Mouse (Mus musculus) gastrocnemius, adult 18-20 months (tissue): Measurements from ENCODE around the gene Atp6v0e. TPM values are rescaled to one million over a fixed set of nuclear protein-coding genes. Genes with fewer than 3 reads are reported as not detected.
A peak's percentile ranks its signal among the peaks of the same experiment; 100 is the strongest.

Experiments used
- DNase-seq: peaks from one replicate; pipeline ENCODE4 v3.0.0; 2021; ENCODE audit warnings: low spot score
- total RNA-seq, 2 experiments: library from RNA; stranded (reverse); gene quantifications; 2 replicates each; pipeline ENCODE4 v1.2.3; 2021

Gene Atp6v0e
- total RNA-seq, 2 experiments from 2014 or later: 41.1 to 44.0 TPM

DNA sequence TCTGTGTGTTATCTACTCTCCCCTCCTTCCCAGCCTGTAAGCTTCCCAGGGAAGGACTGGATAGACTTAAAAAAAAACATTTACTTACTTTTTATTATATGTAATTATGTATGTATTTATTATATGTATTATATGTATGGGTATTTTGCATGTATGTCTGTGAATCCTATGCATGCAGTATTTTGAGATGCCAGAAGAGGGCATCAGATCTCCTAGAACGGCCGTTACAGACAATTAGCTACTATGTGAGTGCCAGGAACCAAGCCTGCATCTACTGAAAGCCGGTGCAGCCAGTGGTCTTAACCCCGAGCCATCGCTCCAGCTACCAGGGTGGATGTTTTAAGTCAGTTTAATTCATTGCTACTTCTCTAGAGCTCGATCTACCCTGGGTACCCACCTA is 18.2 kb downstream of the Atp6v0e start:
- no peak for DNase-seq

DNA sequence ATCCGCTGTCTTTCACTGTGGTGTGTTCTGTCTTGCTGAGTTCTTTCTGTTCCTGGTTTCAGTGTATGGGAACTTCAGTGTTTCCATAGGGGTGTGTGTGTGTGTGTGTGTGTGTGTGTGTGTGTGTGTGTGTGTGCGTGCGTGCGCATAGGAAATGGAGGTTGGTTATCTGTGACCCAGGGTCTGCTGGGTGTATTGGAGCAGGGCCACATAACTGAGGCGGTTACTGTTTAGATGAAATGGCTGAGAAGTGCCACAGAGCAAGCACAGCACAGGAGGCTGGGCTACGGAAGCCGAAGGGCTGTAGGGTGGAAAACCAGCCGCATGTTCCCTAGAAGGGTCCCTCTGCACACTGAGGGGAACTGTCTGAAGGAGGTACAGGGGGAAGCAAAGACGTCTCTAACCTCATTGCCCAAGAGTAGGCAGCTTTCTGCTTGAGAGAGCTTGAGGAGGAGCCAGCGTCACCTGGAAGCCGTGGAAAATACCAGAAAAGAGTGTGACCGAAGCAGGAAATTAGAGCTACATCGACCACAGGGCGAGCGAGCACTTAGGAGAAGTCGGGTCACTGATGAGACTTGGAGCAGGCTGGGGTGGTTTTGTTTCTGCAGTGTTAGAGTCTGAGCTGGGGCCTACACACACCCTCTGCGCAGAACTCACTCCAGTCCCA is 23.4 kb downstream of the Atp6v0e start:
- DNase-seq: no peak

DNA sequence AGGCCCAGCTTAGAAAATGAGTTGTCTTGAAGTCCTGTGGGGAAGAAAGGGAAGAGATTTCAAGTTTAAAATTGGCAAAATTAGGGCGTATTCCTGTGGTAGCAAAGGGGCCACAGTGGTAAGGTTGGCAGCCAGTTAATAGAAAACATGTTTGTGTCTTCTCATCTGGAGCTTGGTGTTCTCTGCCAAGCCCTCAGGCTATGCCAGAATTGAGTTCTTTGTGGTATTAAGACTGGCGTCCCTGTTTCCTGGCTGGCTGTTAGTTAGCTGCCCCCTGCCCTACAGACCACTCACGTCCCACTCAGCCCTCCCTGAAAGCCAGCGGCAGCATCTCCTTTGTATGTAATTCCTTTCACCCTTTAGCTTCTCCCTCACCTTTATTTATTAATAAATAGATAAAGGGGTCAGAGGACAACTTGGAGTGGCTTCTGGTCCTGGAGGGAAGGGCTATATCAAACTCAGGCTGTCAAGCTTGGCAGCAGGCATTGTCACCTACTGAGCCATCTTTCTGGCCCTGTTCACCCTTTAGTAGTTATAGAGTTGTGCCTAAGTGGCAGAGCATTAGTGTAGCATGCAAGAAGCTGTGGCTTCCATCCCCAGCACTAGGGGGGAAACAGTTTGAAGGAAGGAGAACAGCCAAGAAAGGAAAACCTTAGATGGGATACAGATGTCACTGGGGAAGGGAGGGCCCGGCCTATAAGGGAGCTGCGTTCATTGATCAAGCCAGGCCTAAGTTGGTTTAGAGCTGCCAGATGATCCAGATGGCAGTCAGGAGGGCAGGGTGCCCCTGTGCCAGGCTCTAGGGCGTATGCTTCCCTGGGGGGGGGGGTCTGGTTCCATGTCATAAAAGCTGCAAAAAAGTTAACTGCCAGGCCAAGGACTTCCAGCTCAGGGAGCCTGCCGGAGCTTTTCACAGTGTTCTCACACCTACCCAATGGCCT is 26.0 kb downstream of the Atp6v0e start:
- DNase-seq: no peak

DNA sequence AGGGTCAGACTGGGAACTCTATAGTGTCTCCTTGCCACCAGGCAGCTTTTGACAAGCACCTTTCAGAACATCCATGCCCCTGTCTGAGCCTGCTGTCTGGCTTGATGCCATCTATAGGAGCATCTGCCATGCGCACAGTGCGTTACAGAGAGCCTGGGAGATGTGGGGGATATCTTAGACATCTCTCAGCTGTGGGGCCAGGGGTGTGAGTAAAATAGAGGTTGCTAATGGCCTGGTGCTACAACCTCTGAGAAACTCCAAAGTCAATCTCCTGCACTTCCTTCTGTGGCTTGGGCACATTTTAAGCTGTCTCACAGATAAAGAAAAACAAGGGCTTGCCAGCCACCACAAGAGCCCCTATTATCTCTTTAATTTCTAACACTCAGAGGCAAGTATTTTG is 26.8 kb downstream of the Atp6v0e start:
- DNase-seq: no peak

DNA sequence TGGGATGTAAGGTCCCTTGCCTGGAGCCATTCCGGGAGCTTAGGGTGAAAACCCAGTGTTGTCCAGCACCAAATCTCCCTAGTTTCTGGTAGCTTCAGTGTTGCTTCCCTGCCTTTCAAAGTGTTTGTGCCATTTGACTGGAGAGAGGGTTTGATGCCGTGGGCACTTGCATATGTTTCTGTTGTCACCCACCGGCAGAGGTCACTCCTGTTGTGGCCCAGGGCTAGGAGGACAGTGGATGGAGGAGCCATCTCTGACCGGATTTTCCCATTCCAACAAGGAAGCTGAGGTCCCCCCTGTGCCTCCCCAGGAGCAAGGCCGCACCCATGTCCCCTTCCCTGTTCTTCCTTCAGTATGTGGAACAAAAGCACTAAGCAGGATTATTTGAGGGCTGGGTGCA is 27.2 kb downstream of the Atp6v0e start:
- no peak for DNase-seq

DNA sequence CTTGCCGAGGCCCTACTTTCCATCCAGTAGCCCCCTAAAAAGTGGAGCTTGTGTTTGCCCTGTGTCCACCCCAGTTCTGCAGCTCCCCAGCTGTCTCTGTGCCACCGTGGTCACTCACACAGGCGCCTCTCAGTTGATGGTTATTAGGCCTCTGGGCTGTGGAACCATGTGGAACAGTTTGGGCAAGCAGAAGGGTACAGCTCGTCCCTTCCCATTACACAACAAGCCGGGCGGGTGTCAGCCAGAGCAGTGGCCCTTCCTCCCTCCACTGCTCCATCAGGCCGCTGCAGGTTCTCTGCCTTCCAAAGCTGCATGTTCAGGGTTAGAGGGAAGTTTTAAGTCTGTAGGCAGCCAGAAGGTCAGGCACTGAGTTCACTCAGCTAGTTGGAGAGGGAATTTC is 28.1 kb downstream of the Atp6v0e start:
- peak; percentile 80 for DNase-seq

DNA sequence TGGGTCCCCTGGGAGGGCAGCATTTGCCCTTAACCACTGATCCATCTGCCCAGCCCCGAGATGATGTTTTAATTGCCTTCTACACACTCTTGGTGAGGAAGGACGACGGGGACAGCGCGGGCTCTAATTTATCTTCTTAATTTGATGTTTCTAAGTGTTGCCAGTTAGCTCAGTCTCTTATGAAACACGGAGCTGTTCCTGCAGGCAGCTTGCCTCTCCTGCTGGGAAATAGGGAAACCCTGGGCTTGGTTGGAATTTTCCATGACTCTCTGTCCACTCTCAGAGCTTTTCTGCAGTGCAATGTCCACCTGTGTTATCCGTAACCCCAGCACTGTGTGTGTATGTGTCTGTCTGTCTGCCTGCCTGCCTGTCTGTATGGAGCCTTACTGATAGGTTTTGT is 30.4 kb downstream of the Atp6v0e start:
- no peak for DNase-seq

DNA sequence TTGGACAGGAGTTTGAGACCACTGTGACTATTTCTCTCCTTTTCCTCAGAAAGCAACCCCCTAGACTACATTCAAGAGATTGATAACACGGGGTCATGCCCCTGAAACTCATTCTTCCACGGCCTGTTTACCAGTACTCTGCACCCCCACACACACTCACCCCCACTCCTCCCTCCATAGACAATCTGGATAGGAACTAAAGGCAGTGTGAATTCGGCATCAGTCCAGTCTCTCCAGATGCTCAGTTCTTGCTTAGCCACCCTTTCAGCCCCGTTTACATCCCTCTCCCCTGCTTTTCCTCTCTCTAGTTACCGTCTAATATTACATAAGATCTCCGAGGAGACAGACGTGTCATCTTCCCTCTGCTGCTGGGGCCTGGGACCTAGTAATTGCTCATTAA is 31.1 kb downstream of the Atp6v0e start:
- no peak for DNase-seq

DNA sequence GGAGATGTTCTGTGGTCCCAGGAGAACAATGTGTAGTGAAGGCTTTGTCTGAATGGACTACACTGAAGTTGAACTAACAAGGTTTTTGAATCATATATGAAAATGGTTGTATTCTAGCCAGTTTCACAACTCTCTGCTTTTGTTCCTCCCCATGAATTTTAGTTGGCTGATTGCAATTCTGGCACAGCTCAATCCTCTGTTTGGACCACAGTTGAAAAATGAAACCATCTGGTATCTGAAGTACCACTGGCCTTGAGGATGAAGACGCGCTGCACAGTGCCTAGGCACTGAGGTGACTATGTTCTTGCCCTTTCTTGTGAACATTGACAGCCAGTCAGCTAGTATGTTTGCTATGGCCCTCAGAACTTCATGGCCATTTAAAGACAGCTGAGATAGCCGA is 32.2 kb downstream of the Atp6v0e start:
- no peak for DNase-seq

DNA sequence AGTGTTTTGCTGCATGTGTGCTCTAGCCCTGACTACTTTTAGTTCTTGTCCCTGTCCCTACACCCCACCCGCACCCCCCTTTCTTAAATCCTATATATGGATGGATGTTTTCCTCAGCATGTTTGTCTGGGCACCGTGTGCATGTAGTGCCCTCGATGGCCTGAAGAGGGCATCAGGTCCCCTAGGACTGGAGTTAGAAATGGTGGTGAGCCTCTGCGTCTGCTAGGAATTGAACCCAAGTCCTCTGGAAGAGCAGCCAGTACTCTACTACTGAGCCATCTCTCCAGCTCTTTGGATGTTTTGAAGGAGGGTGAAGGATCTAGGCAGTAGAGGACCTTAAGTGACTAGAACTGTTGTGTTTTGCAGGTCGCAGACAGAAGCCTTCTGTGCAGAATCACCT is 35.8 kb downstream of the Atp6v0e start:
- no peak for DNase-seq

DNA sequence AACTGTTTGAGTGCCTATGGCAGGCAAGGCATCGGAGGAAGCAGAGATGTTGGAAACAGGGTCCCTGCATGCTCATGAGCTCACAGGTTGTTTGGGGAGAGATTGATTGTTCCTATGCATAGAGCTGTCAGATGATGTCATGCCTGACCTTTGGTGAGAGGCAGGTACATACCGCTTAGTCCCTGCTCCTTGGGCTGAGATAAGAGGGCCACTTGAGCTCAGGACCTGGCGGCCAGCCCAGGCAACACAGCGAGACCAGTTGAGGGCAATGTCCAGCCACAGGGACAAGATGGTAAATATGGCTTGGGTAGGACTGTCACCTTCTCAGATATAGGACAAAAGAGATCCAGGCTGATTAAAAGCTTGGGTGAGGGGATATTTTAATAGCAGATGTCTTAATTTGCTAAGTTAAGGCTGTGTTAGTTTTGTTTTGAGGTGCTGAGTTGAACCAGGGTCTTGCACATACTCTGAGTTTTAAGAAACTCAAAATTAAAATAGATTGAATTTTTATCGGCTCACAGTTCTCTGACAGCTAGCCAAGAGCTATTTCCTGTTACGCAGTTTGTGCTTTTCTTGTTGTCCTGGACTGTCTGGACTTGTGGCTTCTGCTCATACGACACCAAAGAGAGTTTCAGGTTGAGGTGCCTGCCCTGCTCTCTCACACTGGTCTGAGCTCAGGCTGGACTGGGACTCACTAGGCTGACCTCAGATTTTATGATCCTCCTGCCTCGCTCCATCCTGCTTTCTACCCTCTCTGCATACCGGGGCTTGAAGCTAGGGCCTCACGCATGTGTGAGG is 37.0 kb downstream of the Atp6v0e start:
- peak; percentile 56 for DNase-seq

DNA sequence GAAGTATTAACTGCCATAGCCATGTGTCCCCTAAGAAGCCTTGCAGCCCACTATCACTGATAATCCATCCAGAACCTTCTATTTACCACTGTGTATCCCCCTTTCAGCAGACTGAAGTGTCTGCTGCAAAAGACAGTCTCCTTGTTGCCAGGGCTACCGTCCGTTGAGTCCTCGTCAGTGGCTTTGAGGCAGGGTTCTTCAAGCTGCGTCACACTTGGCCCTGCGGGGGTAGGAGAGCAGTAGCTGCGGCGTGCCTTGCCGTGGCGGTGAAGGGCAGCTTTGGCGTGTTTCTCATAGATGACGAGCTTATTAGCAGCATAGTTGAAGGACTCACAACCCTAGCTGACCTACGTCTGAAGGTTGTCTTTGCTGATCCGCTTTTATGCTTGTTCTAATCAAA is 38.5 kb downstream of the Atp6v0e start:
- DNase-seq: no peak

DNA sequence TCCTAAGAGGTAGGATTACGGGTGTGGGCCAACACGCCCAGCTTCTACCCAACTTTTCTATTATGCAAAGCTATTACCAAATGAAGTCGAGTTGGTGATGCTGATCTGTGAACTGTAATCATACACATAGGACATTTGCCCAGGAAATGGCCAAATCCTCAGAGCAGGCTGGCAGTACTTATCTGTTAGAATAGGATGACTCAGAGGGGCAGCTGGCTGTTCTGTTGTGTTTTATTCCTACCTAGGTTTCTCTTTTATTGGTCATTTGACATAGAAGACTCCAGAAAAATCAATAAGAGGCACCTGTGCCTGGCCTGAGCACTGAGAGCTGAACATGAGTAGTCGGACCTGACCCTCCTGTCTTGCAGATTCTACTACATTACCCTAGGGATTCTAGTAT is 39.6 kb downstream of the Atp6v0e start:
- DNase-seq: no peak

DNA sequence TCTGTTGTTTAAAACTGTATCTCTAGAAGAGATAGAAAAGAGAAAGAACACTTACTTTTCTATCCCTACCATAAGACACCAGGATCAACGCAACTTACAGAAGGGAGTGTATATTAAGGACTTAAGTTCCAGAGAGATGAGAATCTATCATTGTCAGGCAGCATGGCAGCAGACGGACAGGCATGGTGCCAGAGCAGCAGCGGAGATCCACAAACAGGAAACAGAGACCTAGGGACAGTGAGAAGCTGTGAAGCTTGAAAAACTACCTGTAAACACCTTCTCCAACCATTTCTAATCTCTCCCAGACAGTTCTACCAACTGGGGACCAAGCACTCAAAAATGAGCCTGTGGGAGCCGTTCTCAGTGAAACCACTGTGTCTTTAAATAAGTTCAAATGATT is 40.6 kb downstream of the Atp6v0e start:
- no peak for DNase-seq

DNA sequence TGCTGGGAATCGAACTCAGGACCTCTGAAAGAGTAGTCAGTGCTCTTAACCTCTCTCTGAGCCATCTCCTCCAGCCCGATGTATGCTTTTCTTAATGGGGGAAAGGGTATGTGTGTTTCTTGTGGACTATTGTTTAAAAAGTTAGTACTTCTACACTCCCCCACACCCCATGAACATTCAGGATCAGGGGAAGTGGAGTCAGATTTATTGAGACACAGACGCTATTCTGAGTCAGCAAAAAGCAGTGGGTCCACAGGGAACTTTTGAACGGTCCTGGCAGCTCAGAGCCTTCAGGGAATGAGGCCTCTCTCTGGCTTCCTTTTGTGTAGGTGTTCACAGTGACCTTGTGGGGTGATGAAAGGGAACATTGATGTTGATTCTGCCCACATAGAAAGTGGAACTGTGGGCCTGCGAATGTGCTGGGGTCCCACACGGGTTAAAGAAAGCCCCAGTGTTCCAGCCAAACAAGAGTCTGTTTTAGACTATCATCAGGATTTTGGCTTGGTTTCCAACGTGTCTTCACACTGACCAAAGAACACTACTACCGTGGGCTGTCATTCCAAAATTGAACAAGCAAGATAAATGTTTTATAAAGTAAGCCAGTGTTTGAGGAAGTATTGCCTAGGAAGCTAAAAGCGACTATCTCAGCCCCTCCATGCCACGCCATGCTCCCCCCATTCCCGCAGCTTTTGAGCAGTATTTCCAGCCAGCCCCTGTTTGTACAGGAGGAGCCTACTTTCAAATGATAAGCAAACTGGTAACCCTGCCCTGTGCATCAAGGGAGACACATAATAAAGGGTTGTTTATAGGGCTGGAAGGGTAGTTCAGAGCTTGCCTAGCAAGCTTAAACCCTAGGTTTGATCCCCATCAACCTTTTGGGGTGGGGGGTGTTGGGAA is 42.7 kb downstream of the Atp6v0e start:
- no peak for DNase-seq

DNA sequence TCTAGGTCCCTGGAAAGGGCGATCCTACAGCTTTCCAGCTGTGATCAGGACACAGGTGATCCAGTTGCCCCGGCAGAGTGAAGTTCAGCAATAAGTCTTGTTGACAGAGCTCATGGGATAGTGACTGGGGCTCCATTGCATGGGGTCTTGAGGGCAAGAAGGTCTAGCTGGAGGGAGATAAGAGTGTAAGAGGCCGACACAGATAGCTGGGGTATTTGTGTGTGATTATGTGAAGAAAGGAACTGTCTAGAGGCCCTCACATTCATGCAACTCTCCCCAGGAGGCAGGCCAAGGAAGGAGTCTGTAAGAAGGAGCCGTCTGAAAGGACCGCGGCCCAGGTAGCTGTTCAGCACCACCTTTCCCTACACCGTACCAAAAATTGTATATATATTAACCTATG is 44.0 kb downstream of the Atp6v0e start:
- no peak for DNase-seq

DNA sequence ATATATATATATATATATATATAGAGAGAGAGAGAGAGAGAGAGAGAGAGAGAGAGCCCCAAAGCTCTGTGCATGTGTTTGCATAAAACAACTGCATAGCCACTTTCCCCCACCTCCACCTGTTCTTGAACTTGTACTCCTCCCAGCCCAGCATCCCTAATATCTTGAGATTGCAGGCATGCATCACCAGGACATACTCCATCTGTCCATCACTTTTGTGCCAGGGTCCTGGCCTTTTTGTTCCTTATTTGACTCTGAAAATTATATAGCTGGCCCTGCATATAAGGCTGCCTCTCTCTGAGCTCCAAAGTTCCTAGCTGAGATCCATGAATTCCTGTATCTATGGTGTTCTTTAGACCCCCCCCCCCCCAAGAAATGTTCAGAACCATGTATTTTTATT is 45.5 kb downstream of the Atp6v0e start:
- no peak for DNase-seq

DNA sequence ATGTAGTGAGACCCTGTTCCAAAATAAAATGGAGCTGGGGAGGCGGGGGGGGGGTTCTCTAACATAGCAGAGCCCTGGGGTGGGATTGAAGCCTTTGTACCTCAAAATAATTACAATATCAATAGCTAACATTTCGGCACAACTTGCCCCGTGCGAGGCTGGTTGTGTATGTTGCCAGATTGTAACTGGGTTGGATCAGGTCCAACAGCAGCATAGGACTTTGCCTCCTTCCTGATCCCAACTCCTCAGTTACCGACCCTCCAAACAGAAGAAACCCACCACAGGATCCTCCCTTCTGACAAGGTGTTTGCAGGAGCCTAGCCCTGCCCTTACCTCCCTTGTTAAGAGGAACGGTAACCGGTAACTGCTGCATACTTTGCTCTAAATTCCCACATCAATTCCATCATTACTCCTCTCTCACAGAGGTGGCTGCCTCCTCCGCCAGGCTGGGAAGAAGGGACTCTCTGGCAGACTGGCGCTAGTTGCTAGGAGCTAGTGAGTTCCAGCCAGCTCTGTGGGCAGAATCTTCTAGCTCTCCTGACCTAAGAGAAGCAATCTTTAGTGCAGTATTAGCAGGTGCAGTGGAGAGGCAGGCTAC is 46.1 kb downstream of the Atp6v0e start:
- no peak for DNase-seq

DNA sequence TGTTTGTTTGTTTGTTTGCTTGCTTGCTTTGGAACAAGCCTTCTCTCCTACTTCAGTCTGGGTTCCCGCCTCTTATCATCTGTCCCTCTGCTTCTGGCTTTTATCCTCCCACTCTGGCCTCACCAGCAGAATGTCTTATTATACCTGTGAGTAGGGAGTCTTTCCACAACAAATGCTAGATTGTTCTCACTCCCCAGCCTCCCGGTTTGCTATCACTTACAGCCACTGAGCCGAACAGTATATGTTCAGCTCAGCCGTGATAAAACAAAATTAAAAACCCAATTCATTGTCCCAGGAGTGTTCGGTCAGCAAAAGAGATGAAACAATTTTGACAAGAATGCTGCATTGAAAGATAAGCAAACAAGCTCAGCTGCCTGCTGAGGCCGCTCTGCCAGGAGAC is 47.0 kb downstream of the Atp6v0e start:
- DNase-seq: no peak

DNA sequence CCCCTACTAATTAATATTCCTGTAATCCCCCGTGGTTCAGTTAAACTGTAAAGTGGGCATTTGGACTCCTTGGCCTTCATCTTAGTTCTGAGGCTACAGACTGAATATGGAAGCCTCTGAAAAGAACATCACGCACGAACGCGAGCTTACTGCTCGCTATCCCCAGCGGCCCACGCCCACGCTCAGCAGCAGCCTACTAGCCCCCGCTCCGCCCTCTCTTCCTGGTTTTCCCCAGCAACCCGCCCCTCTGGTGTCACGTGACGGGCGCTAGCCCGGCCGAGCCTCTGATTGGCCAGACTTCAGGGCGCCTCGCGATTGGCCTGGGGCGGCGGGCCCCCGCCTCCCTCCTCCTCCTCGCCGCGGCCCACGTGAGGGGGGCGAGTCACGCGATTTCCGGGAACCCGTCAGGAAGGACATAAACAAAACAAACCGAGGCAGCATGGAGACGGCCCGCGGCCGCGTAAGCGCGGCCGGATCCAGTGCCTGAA is 52.3 kb downstream of the Atp6v0e start, which contains the start of gene Crebrf:
Crebrf (plus strand) TSS at position 380 of the 488 bp plus-strand sequence.
- peak; percentile 99 for DNase-seq
